Mouse (Mus musculus): Measurements from ENCODE around the gene Snx7. TPM values are rescaled to one million over a fixed set of nuclear protein-coding genes. Genes with fewer than 3 reads are reported as not detected.

Gene Snx7
- total RNA-seq, 2 experiments from 2014 or later: 29.4 to 29.7 TPM

Small RNA genes lying within 50 kb of the gene (microRNA-seq; reads per million reads assigned to microRNA genes)
- 0 reads per million in 2 experiments for gene Gm24811

All from left cerebral cortex, postnatal 14 days (tissue).